In genomic region chr6:99991079-99991478, GRCm38 (mm10) we compare ENCODE assay signal across 8 mouse cellular contexts.
DNase-seq lines count a peak whose midpoint lies in the region; ATAC-seq lines count a peak whose summit lies in the region.

No protein-coding gene starts in this region.

- WGBS in forebrain, embryonic 13.5 days = 28% methylated on average over 7 of the region's 7 CpGs
- 86% methylated on average over 7 of the region's 7 CpGs for WGBS in forebrain, embryonic 10.5 days
- WGBS in liver, embryonic 13.5 days (ENCODE audit: insufficient replicate concordance) = 39% methylated on average over 7 of the region's 7 CpGs

- peak; percentile 76 for ATAC-seq in forebrain, embryonic 13.5 days
- peak; percentile 60 for ATAC-seq in liver, embryonic 13.5 days (ENCODE audit: low read depth)
- ATAC-seq in monocyte, adult 5-6 weeks (replicated peaks; ENCODE audit: insufficient number of reproducible peaks, low FRiP score, low TSS enrichment, poor library complexity, severe bottlenecking) = no peak

- DNase-seq in forebrain, embryonic 10.5 days (ENCODE audit: extremely low spot score, low spot score) = no peak
- peak; percentile 91 for DNase-seq in brain, adult 2 months (ENCODE audit: low read depth, low spot score)
- peak; percentile 95 for DNase-seq in heart, adult 11 months
- peak; percentile 65 for DNase-seq in kidney, adult 11 months
- DNase-seq in liver, embryonic 13.5 days = peak; percentile 2
- peak; percentile 82 for DNase-seq in ovary, postnatal 36 days (ENCODE audit: low spot score)

- peaks cover 22% of the 10 kb centered on the region for H3K27me3 ChIP-seq in forebrain, embryonic 13.5 days
- peaks cover 64% of the 10 kb centered on the region for H3K27me3 ChIP-seq in forebrain, embryonic 10.5 days (ENCODE audit: poor library complexity, severe bottlenecking)
- H3K27me3 ChIP-seq in liver, embryonic 13.5 days = peaks cover 10% of the 10 kb centered on the region; the same call in 1 of the 2 replicates

- no peak overlapping the region for H3K9ac ChIP-seq in forebrain, embryonic 13.5 days
- no peak overlapping the region for H3K9ac ChIP-seq in liver, embryonic 13.5 days

- no peaks in the 10 kb centered on the region for H3K36me3 ChIP-seq in forebrain, embryonic 13.5 days (ENCODE audit: poor library complexity, severe bottlenecking)
- no peaks in the 10 kb centered on the region for H3K36me3 ChIP-seq in forebrain, embryonic 10.5 days (replicated peaks)
- H3K36me3 ChIP-seq in liver, embryonic 13.5 days = no peaks in the 10 kb centered on the region

- H3K4me1 ChIP-seq in forebrain, embryonic 13.5 days = peaks cover 35% of the 10 kb centered on the region
- H3K4me1 ChIP-seq in forebrain, embryonic 10.5 days = peaks cover 27% of the 10 kb centered on the region
- H3K4me1 ChIP-seq in liver, embryonic 13.5 days (replicated peaks) = peaks cover 11% of the 10 kb centered on the region

- H3K27ac ChIP-seq in forebrain, embryonic 13.5 days = no peak overlapping the region
- no peak overlapping the region for H3K27ac ChIP-seq in forebrain, embryonic 10.5 days
- H3K27ac ChIP-seq in liver, embryonic 13.5 days = peak overlapping the region; percentile 55

- H3K9me3 ChIP-seq in forebrain, embryonic 13.5 days (replicated peaks) = no peaks in the 10 kb centered on the region
- no peaks in the 10 kb centered on the region for H3K9me3 ChIP-seq in forebrain, embryonic 10.5 days
- H3K9me3 ChIP-seq in liver, embryonic 13.5 days (replicated peaks) = no peaks in the 10 kb centered on the region

- no peak overlapping the region for H3K4me3 ChIP-seq in forebrain, embryonic 13.5 days
- H3K4me3 ChIP-seq in forebrain, embryonic 10.5 days = no peak overlapping the region
- no peak overlapping the region for H3K4me3 ChIP-seq in liver, embryonic 13.5 days (replicated peaks)

- no peak overlapping the region for H3K4me2 ChIP-seq in forebrain, embryonic 13.5 days
- no peak overlapping the region for H3K4me2 ChIP-seq in liver, embryonic 13.5 days
